16 mouse cellular contexts compared by ENCODE assay signal in the genomic region with DNA sequence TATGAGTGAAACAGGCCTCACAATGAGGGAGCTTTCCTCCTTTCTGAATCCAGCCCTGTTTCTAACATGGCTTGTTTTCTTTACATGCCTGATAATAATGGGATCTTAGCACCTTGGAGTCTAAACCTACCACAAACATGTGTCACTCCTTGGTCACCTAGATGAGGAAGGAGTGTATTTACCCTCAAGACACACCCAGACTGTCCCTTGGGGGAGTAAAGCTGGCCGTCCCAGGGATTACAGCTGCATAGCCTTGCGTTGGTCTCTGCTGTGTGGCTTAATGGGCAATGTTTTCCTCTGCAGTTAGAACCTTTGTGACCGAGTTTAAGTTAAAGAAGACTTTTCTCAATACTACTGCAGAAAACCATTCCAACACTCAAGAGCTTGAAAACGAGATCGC. TPM values are rescaled to one million over a fixed set of nuclear protein-coding genes. Genes with fewer than 3 reads are reported as not detected.
DNase-seq lines count a peak whose midpoint lies in the region; ATAC-seq and TF ChIP-seq lines count a peak whose summit lies in the region.
"Had no signal": no experiment of that assay in that cellular context is flagged by ENCODE, and none has a peak within 500 bp of the region (broad histone marks: within the 10 kb centered on the region; RNA-seq: fewer than 3 reads in every experiment).

No protein-coding gene starts in this region.

- peaks cover 78% of the 10 kb centered on the region for H3K4me1 ChIP-seq in forebrain, embryonic 16.5 days (replicated peaks; ENCODE audit: control insufficient read depth, insufficient read depth, low read length)
- H3K4me1 ChIP-seq in midbrain, embryonic 10.5 days: peaks cover 79% of the 10 kb centered on the region
- H3K4me1 ChIP-seq in neural tube, embryonic 15.5 days: peaks cover 31% of the 10 kb centered on the region

- H3K4me2 ChIP-seq in forebrain, embryonic 16.5 days (ENCODE audit: low read length): no peak overlapping the region
- H3K4me2 ChIP-seq in neural tube, embryonic 15.5 days: no peak overlapping the region
- H3K4me2 ChIP-seq: embryonic facial prominence, embryonic 15.5 days; limb, embryonic 12.5 days had no signal

- ATAC-seq in forebrain, embryonic 16.5 days: no peak
- ATAC-seq in neural tube, embryonic 15.5 days (ENCODE audit: low FRiP score): no peak

- DNase-seq in layer of hippocampus, adult 2 months (ENCODE audit: low spot score in 2 of 2): no peak
- no peak for DNase-seq in layer of hippocampus, adult 9-10 months (ENCODE audit: low spot score)
- DNase-seq in midbrain, embryonic 10.5 days (ENCODE audit: low spot score): no peak
- no peak for DNase-seq in adrenal gland, adult 8-10 months
- DNase-seq in thymus, postnatal 14 days: no peak
- no peak for DNase-seq in frontal cortex, postnatal 10 days (ENCODE audit: low spot score in 2 of 2)
- DNase-seq: adrenal gland, postnatal 10 days; heart, adult 18-20 months; kidney, adult 11 months; kidney, postnatal 25 days had no signal

- H3K27me3 ChIP-seq in forebrain, embryonic 16.5 days (replicated peaks; ENCODE audit: control insufficient read depth, insufficient read depth, low read length): no peaks in the 10 kb centered on the region
- H3K27me3 ChIP-seq in midbrain, embryonic 10.5 days (ENCODE audit: low read depth, poor library complexity, severe bottlenecking): no peaks in the 10 kb centered on the region
- no peaks in the 10 kb centered on the region for H3K27me3 ChIP-seq in neural tube, embryonic 15.5 days (replicated peaks)
- H3K27me3 ChIP-seq: embryonic facial prominence, embryonic 15.5 days; limb, embryonic 12.5 days had no signal

- no peaks in the 10 kb centered on the region for H3K36me3 ChIP-seq in forebrain, embryonic 16.5 days (ENCODE audit: control insufficient read depth, insufficient read depth)
- H3K36me3 ChIP-seq in midbrain, embryonic 10.5 days: peaks cover 88% of the 10 kb centered on the region
- H3K36me3 ChIP-seq in neural tube, embryonic 15.5 days: no peaks in the 10 kb centered on the region

- 28% methylated on average over 5 of the region's 5 CpGs for WGBS in forebrain, embryonic 16.5 days
- WGBS in midbrain, embryonic 10.5 days: 42% methylated on average over 5 of the region's 5 CpGs
- 55% methylated on average over 5 of the region's 5 CpGs for WGBS in neural tube, embryonic 15.5 days

- TF ChIP-seq CTCF in layer of hippocampus, adult 2 months (conservative IDR thresholded peaks at IDR 0.05): no peak

- H3K9ac ChIP-seq in forebrain, embryonic 16.5 days (replicated peaks; ENCODE audit: low read depth, low read length): no peak overlapping the region
- no peak overlapping the region for H3K9ac ChIP-seq in neural tube, embryonic 15.5 days (replicated peaks)
- H3K9ac ChIP-seq: embryonic facial prominence, embryonic 15.5 days; limb, embryonic 12.5 days had no signal

- peak overlapping the region; percentile 85 for H3K27ac ChIP-seq in layer of hippocampus, adult 2 months
- peak overlapping the region; percentile 88 for H3K27ac ChIP-seq in forebrain, embryonic 16.5 days (ENCODE audit: low read length)
- H3K27ac ChIP-seq in midbrain, embryonic 10.5 days (replicated peaks): peak overlapping the region; percentile 72
- H3K27ac ChIP-seq in neural tube, embryonic 15.5 days (replicated peaks): peak overlapping the region; percentile 66
- H3K27ac ChIP-seq: macrophage had no signal

- no peak overlapping the region for H3K4me3 ChIP-seq in layer of hippocampus, adult 2 months
- H3K4me3 ChIP-seq in forebrain, embryonic 16.5 days (replicated peaks; ENCODE audit: low read length): no peak overlapping the region
- no peak overlapping the region for H3K4me3 ChIP-seq in midbrain, embryonic 10.5 days
- H3K4me3 ChIP-seq in neural tube, embryonic 15.5 days (replicated peaks): no peak overlapping the region
- H3K4me3 ChIP-seq: embryonic facial prominence, embryonic 15.5 days; limb, embryonic 12.5 days had no signal

- no peaks in the 10 kb centered on the region for H3K9me3 ChIP-seq in forebrain, embryonic 16.5 days (ENCODE audit: control insufficient read depth, low read length)
- H3K9me3 ChIP-seq in midbrain, embryonic 10.5 days (replicated peaks): no peaks in the 10 kb centered on the region
- no peaks in the 10 kb centered on the region for H3K9me3 ChIP-seq in neural tube, embryonic 15.5 days (replicated peaks)
- H3K9me3 ChIP-seq: embryonic facial prominence, embryonic 15.5 days; limb, embryonic 12.5 days had no signal

RNA-seq across cellular contexts. Expression of a gene that starts 51.1 kb away (rescaled TPM):
- total RNA-seq in layer of hippocampus, adult 2 months (2021): 10 to 100 TPM; 24.6 to 28.8 TPM
- 18.6 and 19.7 TPM in 2 replicates for polyA plus RNA-seq in forebrain, embryonic 16.5 days (2015; fragmentation: Nextera tagmentation; extraction: Ambion mirVana)
- 34.3 and 45.7 TPM in 2 replicates for polyA plus RNA-seq in midbrain, embryonic 10.5 days (2016; fragmentation: Nextera tagmentation; extraction: Ambion mirVana)
- 7.8 and 10.9 TPM in 2 replicates for polyA plus RNA-seq in neural tube, embryonic 15.5 days (2015; fragmentation: Nextera tagmentation; extraction: Ambion mirVana)
- total RNA-seq in adrenal gland, adult 8-10 months (2022): 10 to 100 TPM; 52.8 to 69.3 (median 61.5) TPM

RNA-seq across cellular contexts. Expression of a gene that starts 58.6 kb away (rescaled TPM):
- total RNA-seq in layer of hippocampus, adult 2 months (2021): not detected
- polyA plus RNA-seq in forebrain, embryonic 16.5 days (2015; fragmentation: Nextera tagmentation; extraction: Ambion mirVana): 0.11 TPM in 1 of 2 replicates, not detected in the other
- polyA plus RNA-seq in midbrain, embryonic 10.5 days (2016; fragmentation: Nextera tagmentation; extraction: Ambion mirVana): 0.10 and 0.15 TPM in 2 replicates
- 7.2 TPM in 1 of 2 replicates, not detected in the other for polyA plus RNA-seq in neural tube, embryonic 15.5 days (2015; fragmentation: Nextera tagmentation; extraction: Ambion mirVana)
- under 1 TPM in 1 of 4 experiments, not detected in 3; 0.09 TPM for total RNA-seq in adrenal gland, adult 8-10 months (2022)
- total RNA-seq: heart, adult 18-20 months; layer of hippocampus, postnatal 36 days had no signal
